Mouse (Mus musculus) bone marrow, adult 2 months (tissue): Measurements from ENCODE around the gene Synj1. TPM values are rescaled to one million over a fixed set of nuclear protein-coding genes. Genes with fewer than 3 reads are reported as not detected.

Experiments used
- H3K27ac ChIP-seq: fragments of 200-500 bp; 2 replicates; pipeline ENCODE4 v1.5.1; 2012; ENCODE audit warnings: low read depth, mild to moderate bottlenecking, control low read depth, inconsistent platforms, low read length; ENCODE audit not compliant: control insufficient read depth, poor library complexity, insufficient read depth
- H3K4me1 ChIP-seq: fragments of 200-500 bp; 2 replicates; pipeline ENCODE4 v1.6.1; 2011; ENCODE audit warnings: low read length; ENCODE audit not compliant: control insufficient read depth, insufficient read depth
- H3K4me3 ChIP-seq: fragments of 200-500 bp; replicated peaks from 2 replicates; pipeline ENCODE3; 2011; ENCODE audit warnings: mild to moderate bottlenecking, low read depth, low read length, control low read depth; ENCODE audit not compliant: control insufficient read depth
- CTCF ChIP-seq: fragments of 200-500 bp; IDR thresholded peaks from 2 replicates; pipeline ENCODE4 v1.5.1; 2011; ENCODE audit warnings: low read length, control low read depth; ENCODE audit not compliant: control insufficient read depth, insufficient read depth
- POLR2A ChIP-seq: fragments of 200-500 bp; IDR thresholded peaks from 2 replicates; pipeline ENCODE4 v1.6.1; 2011; ENCODE audit warnings: low read depth, mild to moderate bottlenecking, control low read depth, low read length, borderline replicate concordance; ENCODE audit not compliant: control insufficient read depth
- WGBS: fragments of 180-500 bp; shearing (Covaris S2); methylation state at CpG from one replicate; pipeline ENCODE4 v1.1.7; 2018; 5-methylcytosine and 5-hydroxymethylcytosine counted together
- polyA plus RNA-seq: library from polyadenylated mRNA; stranded (reverse); fragments of >200 nt; gene quantifications from 2 replicates; pipeline ENCODE4 v1.2.4, GENCODE M21; 2011; ENCODE audit warnings: low replicate concordance; ENCODE audit not compliant: missing spikeins, insufficient read depth, insufficient read length

Gene Synj1
- polyA plus RNA-seq, 1 experiment, result 38.2 TPM

- Histone ChIP-seq H3K4me3 (no peak overlapping the region), H3K27ac (no peak overlapping the region), H3K4me1 (no peaks in the 10 kb centered on the region)
- no peak for TF ChIP-seq POLR2A
- peak; percentile 73 for TF ChIP-seq CTCF
- 29% methylated on average over 5 of the region's 5 CpGs for WGBS
Measured at GRCm38 (mm10) chr16:90925461-90925860, 85.6 kb downstream of the Synj1 start.

GRCm38 (mm10) chr16:90924606-90925370 is 86.3 kb downstream of the Synj1 start:
- H3K4me3 ChIP-seq, result no peak overlapping the region
- TF ChIP-seq POLR2A (no peak), CTCF (no peak)
- no peak overlapping the region for H3K27ac ChIP-seq
- whole genome bisulfite sequencing, result 75% methylated on average over 13 of the region's 13 CpGs
- no peaks in the 10 kb centered on the region for H3K4me1 ChIP-seq

GRCm38 (mm10) chr16:90921471-90922159 is 89.5 kb downstream of the Synj1 start:
- H3K4me1 ChIP-seq, result no peaks in the 10 kb centered on the region
- TF ChIP-seq POLR2A, result no peak
- TF ChIP-seq CTCF, result no peak
- no peak overlapping the region for H3K27ac ChIP-seq
- WGBS, result 57% methylated on average over 10 of the region's 10 CpGs
- no peak overlapping the region for H3K4me3 ChIP-seq

- TF ChIP-seq CTCF (no peak), POLR2A (no peak)
- WGBS, result 80% methylated on average over 8 of the region's 8 CpGs
- Histone ChIP-seq H3K4me3 (no peak overlapping the region), H3K4me1 (no peaks in the 10 kb centered on the region), H3K27ac (no peak overlapping the region)
Measured at GRCm38 (mm10) chr16:90917156-90917555, 94.0 kb downstream of the Synj1 start.

- no peak overlapping the region for H3K4me3 ChIP-seq
- WGBS, result 7% methylated on average over 12 of the region's 12 CpGs
- no peak overlapping the region for H3K27ac ChIP-seq
- TF ChIP-seq CTCF (no peak), POLR2A (no peak)
- H3K4me1 ChIP-seq, result no peaks in the 10 kb centered on the region
Measured at GRCm38 (mm10) chr16:90916040-90916481, 95.0 kb downstream of the Synj1 start.

- WGBS, result 83% methylated on average over 13 of the region's 13 CpGs
- no peak overlapping the region for H3K4me3 ChIP-seq
- no peak overlapping the region for H3K27ac ChIP-seq
- TF ChIP-seq CTCF, result no peak
- no peak for TF ChIP-seq POLR2A
- no peaks in the 10 kb centered on the region for H3K4me1 ChIP-seq
Measured at GRCm38 (mm10) chr16:90911766-90912165, 99.3 kb downstream of the Synj1 start.

- no peaks in the 10 kb centered on the region for H3K4me1 ChIP-seq
- WGBS, result 78% methylated on average over 17 of the region's 17 CpGs
- no peak overlapping the region for H3K4me3 ChIP-seq
- H3K27ac ChIP-seq, result no peak overlapping the region
- TF ChIP-seq CTCF, result no peak
- no peak for TF ChIP-seq POLR2A
Measured at GRCm38 (mm10) chr16:90910855-90911533, 100.1 kb downstream of the Synj1 start.

- 27% methylated on average over 7 of the region's 7 CpGs for WGBS
Measured at GRCm38 (mm10) chr16:90907250-90907649, 103.9 kb downstream of the Synj1 start.

More at GRCm38 (mm10) chr16:90907250-90907649, 103.9 kb downstream of the Synj1 start:
- no peak for TF ChIP-seq CTCF
- no peak for TF ChIP-seq POLR2A
- Histone ChIP-seq H3K4me3 (no peak overlapping the region), H3K27ac (no peak overlapping the region), H3K4me1 (no peaks in the 10 kb centered on the region)
